Mouse (Mus musculus) heart, postnatal 0 days (tissue): ENCODE measurements around the gene Fnbp1. TPM values are rescaled to one million over a fixed set of nuclear protein-coding genes. Genes with fewer than 3 reads are reported as not detected.

Experiments used
- ATAC-seq: fragments of 200-750 bp; cut with Nextera tagmentation; 2 replicates; pipeline ENCODE4 v1.8.0; 2017; ENCODE audit warnings: low read depth, moderate number of reproducible peaks, moderate library complexity; ENCODE audit not compliant: insufficient read depth
- DNase-seq: peaks from one replicate; pipeline ENCODE4 v3.0.0-alpha.2; 2016; ENCODE audit warnings: low spot score
- H3K27ac ChIP-seq: fragments of 300-500 bp; sonication (generic); 2 replicates; pipeline ENCODE4 v1.5.1; 2014; ENCODE audit warnings: low read depth, mild to moderate bottlenecking
- H3K27me3 ChIP-seq: fragments of 300-500 bp; sonication (generic); 2 replicates; pipeline ENCODE4 v1.6.1; 2014; ENCODE audit warnings: low read length, mixed read lengths; ENCODE audit not compliant: control insufficient read depth, insufficient read depth
- H3K36me3 ChIP-seq: fragments of 300-500 bp; sonication (generic); replicated peaks from 2 replicates; pipeline ENCODE4 v1.6.1; 2014; ENCODE audit warnings: low read length, mixed read lengths; ENCODE audit not compliant: control insufficient read depth, insufficient read depth
- H3K4me1 ChIP-seq: fragments of 300-500 bp; sonication (generic); 2 replicates; pipeline ENCODE4 v1.6.1; 2014; ENCODE audit warnings: antibody characterized with exemption; ENCODE audit not compliant: control insufficient read depth, insufficient read depth
- H3K4me2 ChIP-seq: fragments of 300-500 bp; sonication (generic); 2 replicates; pipeline ENCODE4 v1.6.1; 2014; ENCODE audit warnings: low read depth, mild to moderate bottlenecking, low read length, moderate library complexity
- H3K4me3 ChIP-seq: fragments of 300-500 bp; sonication (generic); 2 replicates; pipeline ENCODE4 v1.5.1; 2014; ENCODE audit warnings: low read depth, low read length
- H3K9ac ChIP-seq: fragments of 300-500 bp; sonication (generic); replicated peaks from 2 replicates; pipeline ENCODE4 v1.6.1; 2014; ENCODE audit warnings: low read depth, low read length, mixed read lengths
- H3K9me3 ChIP-seq: fragments of 300-500 bp; sonication (generic); replicated peaks from 2 replicates; pipeline ENCODE4 v1.6.1; 2016; ENCODE audit warnings: low read length; ENCODE audit not compliant: control insufficient read depth
- CTCF ChIP-seq: IDR thresholded peaks from 2 replicates; pipeline ENCODE4 v1.5.1; 2016; ENCODE audit warnings: antibody characterized with exemption, control low read depth, low read depth
- EP300 ChIP-seq: IDR thresholded peaks from 2 replicates; pipeline ENCODE4 v1.6.1; 2016; ENCODE audit warnings: antibody characterized with exemption, low read depth
- WGBS: fragments of 180-500 bp; shearing (Covaris S2); extraction: QIAGEN DNeasy Blood & Tissue Kit; methylation state at CpG from one replicate; pipeline ENCODE4 v1.1.7; 2014; 5-methylcytosine and 5-hydroxymethylcytosine counted together
- polyA plus RNA-seq: library from polyadenylated mRNA; unstranded; fragments of >200 nt; fragmentation: Nextera tagmentation; extraction: Ambion mirVana; gene quantifications from 2 replicates; pipeline ENCODE4 v1.2.1, GENCODE M21; 2015
- total RNA-seq: library from RNA; depleted of rRNA; stranded (reverse); fragments of >200 nt; gene quantifications from 2 replicates; pipeline ENCODE4 v1.2.3, GENCODE M21; 2014; ENCODE audit warnings: low replicate concordance

Fnbp1 gene
- total and polyA plus RNA-seq, 2 experiments from 2014 or later, result 6.4 to 11.4 TPM

GRCm38 (mm10) chr2:31124694-31125093, 17.1 kb downstream of the Fnbp1 start:
- H3K4me3 ChIP-seq, result no peak overlapping the region
- ATAC-seq (peak; percentile 69), DNase-seq (peak; percentile 60)
- 20% methylated on average over 2 of the region's 2 CpGs for WGBS
- H3K36me3 ChIP-seq, result 0 out of 2 replicates have a peak, but pooled peaks cover 4% of the 10 kb centered on the region
- no peak overlapping the region for H3K4me2 ChIP-seq
- no peak overlapping the region for H3K9ac ChIP-seq
- peak overlapping the region; percentile 81 for H3K27ac ChIP-seq
- no peak for TF ChIP-seq EP300
- TF ChIP-seq CTCF, result no peak
- no peaks in the 10 kb centered on the region for H3K9me3 ChIP-seq
- no peaks in the 10 kb centered on the region for H3K27me3 ChIP-seq
- peaks cover 39% of the 10 kb centered on the region for H3K4me1 ChIP-seq

GRCm38 (mm10) chr2:31123493-31123892, 18.3 kb downstream of the Fnbp1 start:
- no peak for DNase-seq
- no peaks in the 10 kb centered on the region for H3K9me3 ChIP-seq
- H3K27me3 ChIP-seq, result no peaks in the 10 kb centered on the region
- no peak for ATAC-seq
- no peak overlapping the region for H3K9ac ChIP-seq
- no peak overlapping the region for H3K4me3 ChIP-seq
- peaks cover 40% of the 10 kb centered on the region for H3K4me1 ChIP-seq
- WGBS, result 82% methylated on average over 5 of the region's 5 CpGs
- H3K4me2 ChIP-seq, result no peak overlapping the region
- H3K36me3 ChIP-seq, result 0 out of 2 replicates have a peak, but pooled peaks cover 4% of the 10 kb centered on the region
- TF ChIP-seq CTCF, result no peak
- TF ChIP-seq EP300, result no peak
- peak overlapping the region; percentile 81 for H3K27ac ChIP-seq

GRCm38 (mm10) chr2:31122806-31123205, 19.0 kb downstream of the Fnbp1 start:
- WGBS, result 80% methylated on average over 5 of the region's 5 CpGs
- peaks cover 39% of the 10 kb centered on the region for H3K4me1 ChIP-seq
- no peak for ATAC-seq

GRCm38 (mm10) chr2:31121131-31121693, 20.6 kb downstream of the Fnbp1 start:
- DNase-seq, result no peak
- no peak overlapping the region for H3K9ac ChIP-seq
- TF ChIP-seq CTCF, result no peak
- no peak for TF ChIP-seq EP300
- no peak overlapping the region for H3K4me3 ChIP-seq
- H3K27me3 ChIP-seq, result no peaks in the 10 kb centered on the region
- H3K4me2 ChIP-seq, result no peak overlapping the region
- H3K36me3 ChIP-seq, result 0 out of 2 replicates have a peak, but pooled peaks cover 4% of the 10 kb centered on the region
- no peaks in the 10 kb centered on the region for H3K9me3 ChIP-seq
- 67% methylated on average over 7 of the region's 7 CpGs for WGBS
- peak overlapping the region; percentile 47 for H3K27ac ChIP-seq
- H3K4me1 ChIP-seq, result peaks cover 28% of the 10 kb centered on the region
- no peak for ATAC-seq

More at GRCm38 (mm10) chr2:31122806-31123205, 19.0 kb downstream of the Fnbp1 start:
- H3K27ac ChIP-seq, result no peak overlapping the region
- no peaks in the 10 kb centered on the region for H3K27me3 ChIP-seq
- DNase-seq, result no peak
- no peak overlapping the region for H3K9ac ChIP-seq
- H3K4me3 ChIP-seq, result no peak overlapping the region
- no peak overlapping the region for H3K4me2 ChIP-seq
- no peak for TF ChIP-seq EP300
- TF ChIP-seq CTCF, result no peak
- 0 out of 2 replicates have a peak, but pooled peaks cover 4% of the 10 kb centered on the region for H3K36me3 ChIP-seq
- H3K9me3 ChIP-seq, result no peaks in the 10 kb centered on the region

GRCm38 (mm10) chr2:31119795-31120194, 22.0 kb downstream of the Fnbp1 start:
- Histone ChIP-seq H3K4me2 (peak overlapping the region; percentile 41), H3K9ac (no peak overlapping the region), H3K9me3 (no peaks in the 10 kb centered on the region), H3K4me1 (peaks cover 17% of the 10 kb centered on the region; the same call in 1 of the 2 replicates), H3K36me3 (0 out of 2 replicates have a peak, but pooled peaks cover 4% of the 10 kb centered on the region), H3K27ac (peak overlapping the region; percentile 82), H3K4me3 (peak overlapping the region; percentile 9; the same call in 1 of the 2 replicates), H3K27me3 (no peaks in the 10 kb centered on the region)
- no peak for TF ChIP-seq CTCF
- no peak for TF ChIP-seq EP300
- ATAC-seq, result peak; percentile 66
- peak; percentile 88 for DNase-seq
- WGBS, result 24% methylated on average over 13 of the region's 13 CpGs
